Mouse (Mus musculus) cerebellum, adult (tissue): ENCODE results near the gene Rarb.

Source experiments
- ATAC-seq: cut with Nextera tagmentation; 2 replicates; pipeline ENCODE4 v1.9.2; 2017; ENCODE audit warnings: mild to moderate bottlenecking, moderate library complexity, mixed read lengths; ENCODE audit not compliant: insufficient number of reproducible peaks, low FRiP score, low TSS enrichment

Rarb gene

GRCm38 (mm10) chr14:16599224-16599623, 219.7 kb downstream of the Rarb start:
- ATAC-seq, result no peak

- peak; percentile 58 for ATAC-seq
Observed at GRCm38 (mm10) chr14:16598074-16598501, 220.9 kb downstream of the Rarb start.

GRCm38 (mm10) chr14:16589139-16589538, 229.8 kb downstream of the Rarb start:
- no peak for ATAC-seq

- no peak for ATAC-seq
Observed at GRCm38 (mm10) chr14:16578100-16578499, 240.9 kb downstream of the Rarb start.

- no peak for ATAC-seq
Observed at GRCm38 (mm10) chr14:16577049-16577448, 241.9 kb downstream of the Rarb start.

- ATAC-seq, result peak; percentile 84
Observed at GRCm38 (mm10) chr14:16574925-16575721, 243.8 kb downstream of the Rarb start.

- no peak for ATAC-seq
Observed at GRCm38 (mm10) chr14:16573475-16574171, 245.3 kb downstream of the Rarb start.

- no peak for ATAC-seq
Observed at GRCm38 (mm10) chr14:16572755-16573340, 246.1 kb downstream of the Rarb start.

- ATAC-seq, result no peak
Observed at GRCm38 (mm10) chr14:16569506-16570001, 249.4 kb downstream of the Rarb start.

GRCm38 (mm10) chr14:16566920-16567319, 252.0 kb downstream of the Rarb start:
- no peak for ATAC-seq

- no peak for ATAC-seq
Observed at GRCm38 (mm10) chr14:16563912-16564311, 255.0 kb downstream of the Rarb start.

- no peak for ATAC-seq
Observed at GRCm38 (mm10) chr14:16561496-16562170, 257.3 kb downstream of the Rarb start.

GRCm38 (mm10) chr14:16559294-16560217, 259.4 kb downstream of the Rarb start:
- no peak for ATAC-seq

GRCm38 (mm10) chr14:16558033-16558432, 260.9 kb downstream of the Rarb start:
- no peak for ATAC-seq

- no peak for ATAC-seq
Observed at GRCm38 (mm10) chr14:16554643-16555459, 264.1 kb downstream of the Rarb start.

GRCm38 (mm10) chr14:16554319-16554642, 264.7 kb downstream of the Rarb start:
- no peak for ATAC-seq

GRCm38 (mm10) chr14:16552293-16552692, 266.7 kb downstream of the Rarb start:
- no peak for ATAC-seq

- ATAC-seq, result no peak
Observed at GRCm38 (mm10) chr14:16551843-16552242, 267.1 kb downstream of the Rarb start.

- 0 out of 2 replicates have a peak, but pooled peaks have one; percentile 16 for ATAC-seq
Observed at GRCm38 (mm10) chr14:16548200-16548576, 270.8 kb downstream of the Rarb start.
